Mouse (Mus musculus): ENCODE data around the gene Hoxa2. TPM values are rescaled to one million over a fixed set of nuclear protein-coding genes. Genes with fewer than 3 reads are reported as not detected.

Gene Hoxa2
- polyA plus RNA-seq, 1 experiment from 2014 or later, result not detected

- Histone ChIP-seq H3K9ac (ENCODE audit: low read length) (no peak overlapping the region), H3K9me3 (ENCODE audit: control insufficient read depth, low read length) (no peaks in the 10 kb centered on the region), H3K4me1 (replicated peaks; ENCODE audit: control insufficient read depth, insufficient read depth, low read length) (peaks cover 2% of the 10 kb centered on the region; the same call in 1 of the 2 replicates), H3K4me2 (ENCODE audit: low read depth, low read length, severe bottlenecking) (no peak overlapping the region), H3K4me3 (ENCODE audit: low read depth, low read length) (peak overlapping the region; percentile 11; the same call in 1 of the 2 replicates), H3K27ac (ENCODE audit: low read depth, low read length) (no peak overlapping the region), H3K27me3 (ENCODE audit: control insufficient read depth, insufficient read depth, low read length) (peaks cover 100% of the 10 kb centered on the region), H3K36me3 (ENCODE audit: control insufficient read depth, insufficient read depth, low read length) (no peaks in the 10 kb centered on the region)
- WGBS, result under 1% methylated on average over 46 of the region's 46 CpGs
- no peak for ATAC-seq (replicated peaks; ENCODE audit: low FRiP score)
- peak; percentile 65 for DNase-seq (ENCODE audit: low spot score)
Observed at GRCm38 (mm10) chr6:52203371-52204049, 38.9 kb upstream of the Hoxa2 start.

GRCm38 (mm10) chr6:52203121-52203370 is 38.4 kb upstream of the Hoxa2 start:
- no peaks in the 10 kb centered on the region for H3K9me3 ChIP-seq (ENCODE audit: control insufficient read depth, low read length)
- H3K27me3 ChIP-seq (ENCODE audit: control insufficient read depth, insufficient read depth, low read length), result peaks cover 100% of the 10 kb centered on the region
- H3K4me2 ChIP-seq (ENCODE audit: low read depth, low read length, severe bottlenecking), result no peak overlapping the region
- WGBS, result under 1% methylated on average over 10 of the region's 10 CpGs
- peaks cover 2% of the 10 kb centered on the region; the same call in 1 of the 2 replicates for H3K4me1 ChIP-seq (replicated peaks; ENCODE audit: control insufficient read depth, insufficient read depth, low read length)
- no peak overlapping the region for H3K4me3 ChIP-seq (ENCODE audit: low read depth, low read length)
- H3K9ac ChIP-seq (ENCODE audit: low read length), result no peak overlapping the region
- no peaks in the 10 kb centered on the region for H3K36me3 ChIP-seq (ENCODE audit: control insufficient read depth, insufficient read depth, low read length)
- DNase-seq (ENCODE audit: low spot score), result no peak
- no peak overlapping the region for H3K27ac ChIP-seq (ENCODE audit: low read depth, low read length)
- no peak for ATAC-seq (replicated peaks; ENCODE audit: low FRiP score)

GRCm38 (mm10) chr6:52202362-52203120 is 37.9 kb upstream of the Hoxa2 start:
- Histone ChIP-seq H3K4me1 (replicated peaks; ENCODE audit: control insufficient read depth, insufficient read depth, low read length) (peaks cover 2% of the 10 kb centered on the region; the same call in 1 of the 2 replicates), H3K9ac (ENCODE audit: low read length) (no peak overlapping the region), H3K36me3 (ENCODE audit: control insufficient read depth, insufficient read depth, low read length) (no peaks in the 10 kb centered on the region), H3K27me3 (ENCODE audit: control insufficient read depth, insufficient read depth, low read length) (peaks cover 100% of the 10 kb centered on the region), H3K4me2 (ENCODE audit: low read depth, low read length, severe bottlenecking) (no peak overlapping the region), H3K9me3 (ENCODE audit: control insufficient read depth, low read length) (no peaks in the 10 kb centered on the region), H3K4me3 (ENCODE audit: low read depth, low read length) (no peak overlapping the region), H3K27ac (ENCODE audit: low read depth, low read length) (no peak overlapping the region)
- no peak for ATAC-seq (replicated peaks; ENCODE audit: low FRiP score)
- DNase-seq (ENCODE audit: low spot score), result no peak
- 2% methylated on average over 22 of the region's 22 CpGs for WGBS

GRCm38 (mm10) chr6:52201269-52201668 is 36.6 kb upstream of the Hoxa2 start:
- no peaks in the 10 kb centered on the region for H3K36me3 ChIP-seq (ENCODE audit: control insufficient read depth, insufficient read depth, low read length)
- H3K9ac ChIP-seq (ENCODE audit: low read length), result no peak overlapping the region
- H3K4me3 ChIP-seq (ENCODE audit: low read depth, low read length), result no peak overlapping the region
- H3K4me2 ChIP-seq (ENCODE audit: low read depth, low read length, severe bottlenecking), result no peak overlapping the region
- H3K9me3 ChIP-seq (ENCODE audit: control insufficient read depth, low read length), result no peaks in the 10 kb centered on the region
- no peak for DNase-seq (ENCODE audit: low spot score)
- H3K27ac ChIP-seq (ENCODE audit: low read depth, low read length), result no peak overlapping the region
- peaks cover 2% of the 10 kb centered on the region; the same call in 1 of the 2 replicates for H3K4me1 ChIP-seq (replicated peaks; ENCODE audit: control insufficient read depth, insufficient read depth, low read length)
- WGBS, result 10% methylated on average over 1 of the region's 1 CpGs
- H3K27me3 ChIP-seq (ENCODE audit: control insufficient read depth, insufficient read depth, low read length), result peaks cover 100% of the 10 kb centered on the region
- no peak for ATAC-seq (replicated peaks; ENCODE audit: low FRiP score)

- DNase-seq (ENCODE audit: low spot score) (no peak), ATAC-seq (replicated peaks; ENCODE audit: low FRiP score) (no peak)
- Histone ChIP-seq H3K4me3 (ENCODE audit: low read depth, low read length) (no peak overlapping the region), H3K9ac (ENCODE audit: low read length) (no peak overlapping the region), H3K27ac (ENCODE audit: low read depth, low read length) (no peak overlapping the region), H3K36me3 (ENCODE audit: control insufficient read depth, insufficient read depth, low read length) (no peaks in the 10 kb centered on the region), H3K4me1 (replicated peaks; ENCODE audit: control insufficient read depth, insufficient read depth, low read length) (peaks cover 2% of the 10 kb centered on the region; the same call in 1 of the 2 replicates), H3K4me2 (ENCODE audit: low read depth, low read length, severe bottlenecking) (no peak overlapping the region), H3K9me3 (ENCODE audit: control insufficient read depth, low read length) (no peaks in the 10 kb centered on the region), H3K27me3 (ENCODE audit: control insufficient read depth, insufficient read depth, low read length) (peaks cover 100% of the 10 kb centered on the region)
- WGBS, result 5% methylated on average over 10 of the region's 10 CpGs
Observed at GRCm38 (mm10) chr6:52200751-52201250, 36.2 kb upstream of the Hoxa2 start.

GRCm38 (mm10) chr6:52200073-52200750 is 35.6 kb upstream of the Hoxa2 start:
- WGBS, result under 1% methylated on average over 28 of the region's 30 CpGs
- Histone ChIP-seq H3K27ac (ENCODE audit: low read depth, low read length) (no peak overlapping the region), H3K9ac (ENCODE audit: low read length) (no peak overlapping the region), H3K4me2 (ENCODE audit: low read depth, low read length, severe bottlenecking) (no peak overlapping the region), H3K4me1 (replicated peaks; ENCODE audit: control insufficient read depth, insufficient read depth, low read length) (peaks cover 2% of the 10 kb centered on the region; the same call in 1 of the 2 replicates), H3K27me3 (ENCODE audit: control insufficient read depth, insufficient read depth, low read length) (peaks cover 100% of the 10 kb centered on the region), H3K9me3 (ENCODE audit: control insufficient read depth, low read length) (no peaks in the 10 kb centered on the region), H3K4me3 (ENCODE audit: low read depth, low read length) (no peak overlapping the region), H3K36me3 (ENCODE audit: control insufficient read depth, insufficient read depth, low read length) (no peaks in the 10 kb centered on the region)
- ATAC-seq (replicated peaks; ENCODE audit: low FRiP score), result no peak
- DNase-seq (ENCODE audit: low spot score), result no peak

- Histone ChIP-seq H3K27ac (ENCODE audit: low read depth, low read length) (no peak overlapping the region), H3K9me3 (ENCODE audit: control insufficient read depth, low read length) (no peaks in the 10 kb centered on the region), H3K9ac (ENCODE audit: low read length) (no peak overlapping the region), H3K4me3 (ENCODE audit: low read depth, low read length) (no peak overlapping the region), H3K4me1 (replicated peaks; ENCODE audit: control insufficient read depth, insufficient read depth, low read length) (peaks cover under 1% of the 10 kb centered on the region; the same call in 1 of the 2 replicates), H3K4me2 (ENCODE audit: low read depth, low read length, severe bottlenecking) (no peak overlapping the region), H3K27me3 (ENCODE audit: control insufficient read depth, insufficient read depth, low read length) (peaks cover 100% of the 10 kb centered on the region), H3K36me3 (ENCODE audit: control insufficient read depth, insufficient read depth, low read length) (no peaks in the 10 kb centered on the region)
- no peak for ATAC-seq (replicated peaks; ENCODE audit: low FRiP score)
- WGBS, result 1% methylated on average over 10 of the region's 10 CpGs
- DNase-seq (ENCODE audit: low spot score), result peak; percentile 55
Observed at GRCm38 (mm10) chr6:52197271-52197670, 32.6 kb upstream of the Hoxa2 start.

- Histone ChIP-seq H3K27ac (ENCODE audit: low read depth, low read length) (no peak overlapping the region), H3K9me3 (ENCODE audit: control insufficient read depth, low read length) (no peaks in the 10 kb centered on the region), H3K4me2 (ENCODE audit: low read depth, low read length, severe bottlenecking) (no peak overlapping the region), H3K27me3 (ENCODE audit: control insufficient read depth, insufficient read depth, low read length) (peaks cover 100% of the 10 kb centered on the region), H3K36me3 (ENCODE audit: control insufficient read depth, insufficient read depth, low read length) (no peaks in the 10 kb centered on the region), H3K4me3 (ENCODE audit: low read depth, low read length) (no peak overlapping the region), H3K9ac (ENCODE audit: low read length) (no peak overlapping the region), H3K4me1 (replicated peaks; ENCODE audit: control insufficient read depth, insufficient read depth, low read length) (peaks cover 4% of the 10 kb centered on the region; the same call in 1 of the 2 replicates)
- no peak for DNase-seq (ENCODE audit: low spot score)
- no peak for ATAC-seq (replicated peaks; ENCODE audit: low FRiP score)
- WGBS, result 2% methylated on average over 9 of the region's 9 CpGs
Observed at GRCm38 (mm10) chr6:52196811-52197210, 32.2 kb upstream of the Hoxa2 start.

All from forebrain, embryonic 11.5 days (tissue).